Mouse (Mus musculus) monocyte, adult 59 days (primary cell): ENCODE measurements around the gene Eda. TPM values are rescaled to one million over a fixed set of nuclear protein-coding genes. Genes with fewer than 3 reads are reported as not detected.

ENCODE experiments used
- total RNA-seq, 2 experiments: library from RNA; stranded (reverse); gene quantifications; one replicate each; pipeline ENCODE4 v1.2.4; 2023

Gene Eda
- under 1 TPM in 1 of 2 experiments, not detected in 1; 0.21 TPM for total RNA-seq

GRCm38 (mm10) chrX:99975250-99975984 lies at the start of gene Eda:
TSS of gene Eda (plus strand) at chrX:99975606.

DNA sequence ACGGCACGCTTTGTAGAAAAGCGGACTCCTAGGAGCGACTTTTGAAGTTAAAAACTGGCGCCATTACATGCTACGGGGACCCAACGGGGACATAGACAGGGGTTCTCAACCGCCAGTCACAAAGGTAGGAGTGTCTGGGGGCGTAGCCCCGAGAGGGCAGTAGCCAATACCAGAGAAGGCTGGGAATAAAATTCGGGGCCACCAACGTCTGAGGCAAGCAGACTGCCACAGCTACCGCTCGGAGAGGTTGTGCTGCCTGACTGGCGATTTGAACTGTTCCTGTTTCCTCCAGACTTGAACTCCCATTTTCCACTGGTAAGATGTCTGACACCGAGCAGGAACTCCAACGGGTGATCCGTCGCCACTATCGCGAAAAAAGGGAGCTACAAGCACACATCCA lies 453.3 kb downstream of the Eda start, which contains the start of gene Otud6a:
Otud6a (plus strand) TSS at position 321 of the 400 bp plus-strand sequence.

GRCm38 (mm10) chrX:100442617-100443016 lies 467.2 kb downstream of the Eda start, which contains the start of gene Awat2:
TSS of gene Awat2 (minus strand) at chrX:100442717.

Other genes starting within 250 kb of the Eda start
- gene Tmem28, start 154.6 kb upstream of the Eda start, total RNA-seq: not detected